Mouse (Mus musculus) neural tube, postnatal 0 days (tissue): ENCODE data around the gene Serinc4. TPM values are rescaled to one million over a fixed set of nuclear protein-coding genes. Genes with fewer than 3 reads are reported as not detected.

Experiments
- microRNA-seq: library from miRNA; unstranded; fragments of <30 nt; microRNA quantifications from one replicate; pipeline ENCODE4, GENCODE M21; 2016
- polyA plus RNA-seq: library from polyadenylated mRNA; unstranded; fragments of >200 nt; fragmentation: Nextera tagmentation; extraction: Ambion mirVana; gene quantifications from 2 replicates; pipeline ENCODE4 v1.2.1, GENCODE M21; 2015

Serinc4 gene
- polyA plus RNA-seq = 0.41 and 1.1 TPM in 2 replicates

GRCm38 (mm10) chr2:121456692-121457642 lies at the start of gene Serinc4:
Serinc4 (minus strand) TSS chr2:121456781.

GRCm38 (mm10) chr2:121473301-121474179 lies 17.0 kb upstream of the Serinc4 start, which contains the start of gene Mfap1b:
Mfap1b (minus strand) TSS chr2:121474067.

DNA sequence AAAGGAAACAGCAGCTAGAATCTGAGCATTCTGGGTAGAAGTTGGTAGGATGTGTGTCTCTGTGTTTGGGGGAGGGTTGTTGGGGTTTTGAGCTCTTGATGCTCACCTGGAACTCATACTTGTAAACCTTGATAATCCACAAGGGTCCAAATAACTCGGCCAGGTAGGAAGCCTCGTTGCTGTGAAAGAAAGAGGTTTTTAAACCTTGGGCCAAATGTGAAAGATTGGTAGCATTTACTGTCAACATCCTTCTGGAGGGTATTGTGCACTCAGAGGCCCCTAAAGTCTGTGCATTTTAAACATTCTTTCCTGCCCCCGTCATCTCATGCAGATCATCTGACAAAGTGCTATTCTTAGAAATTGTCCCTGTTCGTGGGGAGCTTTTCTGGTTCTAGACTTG lies 3.6 kb downstream of the Serinc4 start, which contains the start of gene Hypk:
TSS of gene Hypk (plus strand) at position 301 of the 400 bp plus-strand sequence.

GRCm38 (mm10) chr2:121448739-121449535 lies 7.6 kb downstream of the Serinc4 start, which contains the start of gene Serf2:
Serf2 (plus strand) TSS chr2:121449195.

DNA sequence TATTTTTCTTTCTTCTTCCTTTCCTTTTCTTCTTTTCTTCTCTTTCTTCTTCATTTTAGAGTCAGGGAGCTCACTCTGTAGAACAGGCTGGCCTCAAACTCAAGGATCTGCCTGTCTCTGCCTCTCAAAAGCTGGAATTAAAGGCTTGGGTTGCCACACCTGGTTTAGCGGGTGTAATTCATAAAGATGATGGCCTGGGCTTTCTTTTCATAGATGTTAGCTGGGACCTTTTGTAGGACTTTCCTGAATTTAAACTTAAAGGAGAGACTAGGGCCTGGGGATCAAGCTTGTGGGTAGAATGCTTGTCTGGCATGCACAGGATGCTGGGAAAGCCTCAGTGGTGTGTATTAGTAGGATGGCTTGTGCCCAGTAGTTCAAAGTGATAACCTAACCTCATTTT lies 12.4 kb downstream of the Serinc4 start, which contains the start of gene Ell3:
TSS of gene Ell3 (minus strand) at position 101 of the 400 bp plus-strand sequence.

DNA sequence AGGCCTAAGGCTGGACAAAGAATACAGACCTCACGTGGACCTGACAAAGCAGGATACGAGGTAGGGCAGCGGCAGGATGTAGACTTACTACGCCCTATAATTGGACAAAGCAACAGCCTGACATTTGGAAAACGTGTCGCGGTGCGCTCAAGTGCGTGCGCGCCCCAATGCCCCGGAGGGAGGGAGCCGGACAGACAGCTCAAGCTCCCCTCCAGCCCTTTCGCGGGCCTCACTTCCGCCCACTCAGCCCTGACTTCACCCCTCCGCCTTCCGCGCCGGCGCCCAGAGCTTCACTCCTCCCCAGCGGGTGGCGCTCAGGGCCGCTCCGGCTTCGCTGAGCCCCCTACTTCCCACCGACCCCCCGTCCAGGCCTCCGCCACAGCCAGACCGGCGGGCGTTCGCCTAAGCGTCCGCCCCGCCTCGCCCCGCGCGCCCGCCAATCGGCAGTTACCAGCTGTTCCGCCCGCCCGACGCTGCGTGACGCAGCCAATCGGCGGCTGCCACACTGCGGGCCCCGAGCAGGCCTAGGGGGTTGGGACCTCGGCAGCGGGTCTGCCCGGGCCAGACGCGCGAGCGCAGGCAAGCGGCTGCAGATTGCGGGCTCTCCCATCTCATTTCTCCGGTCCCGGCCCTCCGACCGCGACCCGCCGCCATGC lies 43.1 kb downstream of the Serinc4 start, which contains the start of the genes Pdia3 and Catsper2:
TSS of gene Pdia3 (plus strand) at position 389 of the 656 bp plus-strand sequence.
TSS of gene Catsper2 (minus strand) at position 406 of the 656 bp plus-strand sequence.

Small RNA genes within 50 kb of the gene (microRNA-seq; reads per million reads assigned to microRNA genes)
- not detected for gene Gm22953

Other genes starting within 250 kb of the Serinc4 start
- 68.6 and 73.4 TPM in 2 replicates for gene Trp53bp1, start 185.4 kb downstream of the Serinc4 start, polyA plus RNA-seq
- gene Map1a, start 167.2 kb downstream of the Serinc4 start, polyA plus RNA-seq = 99.4 and 99.9 TPM in 2 replicates
- 22.7 and 23.2 TPM in 2 replicates for gene Ppip5k1, start 101.4 kb downstream of the Serinc4 start, polyA plus RNA-seq
- gene Ckmt1, start 99.1 kb downstream of the Serinc4 start, polyA plus RNA-seq = 229 and 236 TPM in 2 replicates
- 0.08 TPM in 1 of 2 replicates, not detected in the other for gene Strc, start 69.6 kb downstream of the Serinc4 start, polyA plus RNA-seq
- gene Pdia3, start 43.0 kb downstream of the Serinc4 start, polyA plus RNA-seq = 269 and 274 TPM in 2 replicates
- 4.5 and 5.2 TPM in 2 replicates for gene Catsper2, start 43.0 kb downstream of the Serinc4 start, polyA plus RNA-seq
- gene Ell3, start 12.5 kb downstream of the Serinc4 start, polyA plus RNA-seq = 1.2 and 1.6 TPM in 2 replicates
- gene Serf2, start 7.6 kb downstream of the Serinc4 start, polyA plus RNA-seq = 299 and 311 TPM in 2 replicates
- 106 and 122 TPM in 2 replicates for gene Hypk, start 3.5 kb downstream of the Serinc4 start, polyA plus RNA-seq
- 50.2 and 50.3 TPM in 2 replicates for gene Mfap1b, start 17.3 kb upstream of the Serinc4 start, polyA plus RNA-seq
- gene Mfap1a, start 49.9 kb upstream of the Serinc4 start, polyA plus RNA-seq = 19.0 and 22.4 TPM in 2 replicates
- 2.2 and 2.5 TPM in 2 replicates for gene Wdr76, start 49.9 kb upstream of the Serinc4 start, polyA plus RNA-seq